8 mouse cellular contexts compared by ENCODE assay signal in the genomic region with DNA sequence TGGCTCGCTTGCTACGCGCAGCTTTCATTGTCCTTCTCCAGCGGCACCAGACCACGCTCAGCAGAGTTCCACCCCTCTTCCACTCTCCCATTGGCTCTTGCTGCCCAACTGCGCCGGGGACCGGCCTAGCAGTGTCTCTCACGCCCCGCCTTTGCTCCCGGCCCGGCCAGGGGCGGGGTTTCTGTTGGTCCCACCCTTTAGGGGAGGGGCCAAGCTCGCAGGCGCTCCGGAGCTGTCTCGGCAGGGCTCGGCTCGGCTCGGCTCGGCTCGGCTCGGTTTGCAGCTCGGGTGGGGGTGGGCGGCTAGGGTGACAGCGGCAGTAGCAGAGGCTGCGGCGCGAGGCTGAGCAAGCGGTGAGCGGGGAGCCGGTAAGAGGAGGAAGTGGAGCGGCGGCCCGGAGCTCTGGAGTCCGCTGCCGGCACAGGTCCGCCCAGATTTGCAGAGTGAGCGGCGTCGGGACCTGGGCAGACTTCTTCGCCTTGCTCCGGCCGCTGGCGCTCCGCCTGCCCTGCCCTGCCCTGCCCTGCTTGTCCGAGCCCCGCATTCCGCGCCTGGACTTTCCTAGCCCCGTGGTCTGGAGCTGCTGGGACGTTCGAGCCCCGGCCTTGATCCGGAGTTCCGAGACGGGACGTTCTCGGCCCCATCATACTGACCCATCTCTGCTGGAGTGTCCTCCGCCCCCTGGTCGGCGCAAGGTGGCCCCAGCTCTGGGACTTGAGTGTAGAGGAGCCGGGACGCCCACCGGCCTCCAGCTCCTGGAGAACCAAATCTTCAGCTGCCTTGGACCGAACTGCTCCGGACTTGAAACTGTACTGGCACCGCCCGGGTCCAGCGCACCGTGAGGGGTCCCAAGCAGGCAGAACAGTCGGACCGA. TPM values are rescaled to one million over a fixed set of nuclear protein-coding genes. Genes with fewer than 3 reads are reported as not detected.
A peak's percentile ranks its signal among the peaks of the same experiment; 100 is the strongest.
DNase-seq lines count a peak whose midpoint lies in the region; ATAC-seq lines count a peak whose summit lies in the region.

A gene (plus strand): TSS at position 201 of the 874 bp plus-strand sequence.

- H3K4me3 ChIP-seq in hindbrain, embryonic 15.5 days: peak within 1 kb of the TSS; percentile 78

- peak within 1 kb of the TSS; percentile 96 for H3K27ac ChIP-seq in hindbrain, embryonic 15.5 days (replicated peaks)

- H3K4me2 ChIP-seq in hindbrain, embryonic 15.5 days: peak within 1 kb of the TSS; percentile 73

- DNase-seq in T-cell, adult 2 months (ENCODE audit: low spot score): peak; percentile 98
- peak; percentile 99 to 100 for DNase-seq in cerebellum, postnatal 36 days
- peak; percentile 98 to 99 for DNase-seq in frontal cortex, postnatal 36 days (ENCODE audit: low spot score in 2 of 2)
- peak; percentile 98 for DNase-seq in left cerebral cortex, adult 11 months (ENCODE audit: low spot score)
- peak; percentile 99 to 100 for DNase-seq in lung, postnatal 4 days
- peak; percentile 97 for DNase-seq in retina, postnatal 7 days (ENCODE audit: low read depth, low spot score)
- DNase-seq in urinary bladder, adult 2 months (ENCODE audit: low spot score): peak; percentile 99

- WGBS in hindbrain, embryonic 15.5 days: under 1% methylated on average over 71 of the region's 73 CpGs

- peaks cover 49% of the 10 kb centered on the region for H3K4me1 ChIP-seq in hindbrain, embryonic 15.5 days (replicated peaks)

- no peaks in the 10 kb centered on the region for H3K36me3 ChIP-seq in hindbrain, embryonic 15.5 days

- no peaks in the 10 kb centered on the region for H3K27me3 ChIP-seq in hindbrain, embryonic 15.5 days

- H3K9ac ChIP-seq in hindbrain, embryonic 15.5 days: peak within 1 kb of the TSS; percentile 85

- H3K9me3 ChIP-seq in hindbrain, embryonic 15.5 days: no peaks in the 10 kb centered on the region

- ATAC-seq in hindbrain, embryonic 15.5 days (ENCODE audit: low FRiP score, low read depth): peak; percentile 95

RNA-seq across cellular contexts. Expression of the gene that starts here (rescaled TPM):
- 43.8 and 49.3 TPM in 2 replicates for polyA plus RNA-seq in hindbrain, embryonic 15.5 days (2015; fragmentation: Nextera tagmentation; extraction: Ambion mirVana)
- 15.8 and 20.9 TPM in 2 replicates for polyA plus RNA-seq in urinary bladder, adult 2 months (2012; rRNA removed)

Comparison
In these comparisons a context has a peak if more than half of its experiments do, and no peak if none do; other contexts are left out.
1. Peak in every context shown above with its lines: DNase-seq, ATAC-seq, H3K4me3 ChIP-seq and H3K27ac ChIP-seq.